Mouse (Mus musculus) limb, embryonic 11.5 days (tissue): ENCODE measurements around the gene Hspa13. TPM values are rescaled to one million over a fixed set of nuclear protein-coding genes. Genes with fewer than 3 reads are reported as not detected.

Experiments used
- ATAC-seq: fragments of 200-750 bp; cut with Nextera tagmentation; 2 replicates; pipeline ENCODE4 v1.8.0; 2017; ENCODE audit warnings: low read depth; ENCODE audit not compliant: insufficient number of reproducible peaks, low FRiP score, low TSS enrichment
- DNase-seq: peaks from one replicate; pipeline ENCODE4 v3.0.0-alpha.2; 2015; ENCODE audit warnings: low spot score
- H3K27ac ChIP-seq: fragments of 300-500 bp; sonication (generic); replicated peaks from 2 replicates; pipeline ENCODE4 v1.5.1; 2014; ENCODE audit warnings: low read depth, mild to moderate bottlenecking, low read length
- H3K27me3 ChIP-seq: fragments of 300-500 bp; sonication (generic); 2 replicates; pipeline ENCODE4 v1.6.1; 2014; ENCODE audit warnings: mild to moderate bottlenecking, low read length, mixed read lengths; ENCODE audit not compliant: control insufficient read depth, insufficient read depth
- H3K36me3 ChIP-seq: fragments of 300-500 bp; sonication (generic); 2 replicates; pipeline ENCODE4 v1.6.1; 2014; ENCODE audit warnings: mild to moderate bottlenecking, low read length, moderate library complexity, mixed read lengths; ENCODE audit not compliant: control insufficient read depth, insufficient read depth
- H3K4me1 ChIP-seq: fragments of 300-500 bp; sonication (generic); 2 replicates; pipeline ENCODE4 v1.6.1; 2014; ENCODE audit warnings: low read length, mixed read lengths; ENCODE audit not compliant: control insufficient read depth, insufficient read depth
- H3K4me2 ChIP-seq: fragments of 300-500 bp; sonication (generic); 2 replicates; pipeline ENCODE4 v1.6.1; 2014; ENCODE audit warnings: low read depth, mild to moderate bottlenecking, moderate library complexity; ENCODE audit not compliant: severe bottlenecking
- H3K4me3 ChIP-seq: fragments of 300-500 bp; sonication (generic); 2 replicates; pipeline ENCODE4 v1.5.1; 2014; ENCODE audit warnings: low read depth, low read length
- H3K9ac ChIP-seq: fragments of 300-500 bp; sonication (generic); 2 replicates; pipeline ENCODE4 v1.6.1; 2014; ENCODE audit warnings: mild to moderate bottlenecking, low read length
- H3K9me3 ChIP-seq: fragments of 300-500 bp; sonication (generic); 2 replicates; pipeline ENCODE4 v1.6.1; 2016; ENCODE audit warnings: low read length; ENCODE audit not compliant: control insufficient read depth
- WGBS: fragments of 180-500 bp; shearing (Covaris S2); extraction: QIAGEN DNeasy Blood & Tissue Kit; methylation state at CpG from one replicate; pipeline ENCODE4 v1.1.7; 2014; 5-methylcytosine and 5-hydroxymethylcytosine counted together
- polyA plus RNA-seq: library from polyadenylated mRNA; unstranded; fragments of >200 nt; fragmentation: Nextera tagmentation; extraction: Ambion mirVana; gene quantifications from 2 replicates; pipeline ENCODE4 v1.2.1, GENCODE M21; 2014

Gene Hspa13
- polyA plus RNA-seq: 39.3 TPM in 2 replicates

DNA sequence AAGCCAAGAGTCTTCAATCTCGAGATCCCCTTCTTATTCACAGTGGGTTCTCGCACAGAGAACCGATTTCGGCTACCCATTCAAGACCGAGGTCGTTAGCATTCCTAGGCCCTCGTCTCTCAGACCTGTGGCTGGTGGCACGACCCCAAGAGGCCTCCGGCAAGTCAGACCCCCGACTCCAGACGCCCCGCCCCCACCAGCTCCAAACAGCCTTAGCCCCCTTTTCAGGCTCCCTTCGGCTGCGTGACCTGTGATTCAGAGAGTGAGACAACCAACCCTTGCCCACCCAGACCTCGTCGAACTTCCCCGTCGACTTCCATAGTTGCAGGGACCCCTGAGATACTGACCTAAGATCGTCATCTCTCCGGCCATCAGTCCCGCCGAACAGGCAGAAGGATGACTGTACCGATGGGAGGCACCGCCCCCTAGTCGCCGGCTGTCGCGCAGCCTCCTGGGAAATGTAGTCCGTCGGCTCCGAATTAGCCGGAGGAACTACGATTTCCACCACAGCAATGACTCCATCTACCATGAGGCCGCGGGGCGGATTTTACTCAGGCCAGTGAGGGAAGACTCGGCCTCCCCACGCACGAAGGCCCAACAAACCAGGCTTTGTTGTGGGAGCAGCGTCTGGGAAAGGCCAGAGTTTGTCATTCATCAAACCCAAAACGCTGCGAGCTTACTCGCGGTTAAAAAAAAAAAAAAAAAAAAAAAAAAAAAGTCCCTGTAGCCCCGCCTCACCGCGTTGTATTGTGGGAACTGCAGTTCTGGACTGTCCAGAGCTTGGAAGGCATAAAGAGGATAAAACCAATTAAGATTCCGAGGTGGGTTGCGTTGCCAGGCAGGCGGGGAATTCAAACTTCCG lies at the start of gene Hspa13:
Gene Hspa13 (minus strand): TSS at position 717 of the 862 bp plus-strand sequence.
- H3K4me3 ChIP-seq: peak within 1 kb of the TSS; percentile 67
- peak within 1 kb of the TSS; percentile 36; the same call in 1 of the 2 replicates for H3K27ac ChIP-seq

DNA sequence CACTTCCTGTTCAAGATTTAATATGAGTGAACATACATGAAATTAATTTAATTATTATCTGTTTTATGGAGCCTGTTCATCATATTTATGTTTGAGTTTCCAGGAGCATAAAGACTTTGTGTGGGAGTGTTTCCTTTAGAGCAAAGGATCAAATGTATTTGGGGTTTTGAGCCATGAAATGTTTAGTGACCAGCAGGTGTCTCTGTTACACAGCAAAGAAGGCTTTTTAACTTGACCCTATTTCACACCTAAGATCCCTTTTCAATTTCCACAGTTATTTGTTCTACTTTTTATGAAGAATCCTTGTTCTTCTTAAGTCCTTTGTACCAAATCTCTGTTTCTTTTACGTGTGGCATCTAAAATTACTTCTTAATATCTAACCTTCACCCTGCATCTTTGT lies 12.4 kb upstream of the Hspa13 start:
- no peak for ATAC-seq
- DNase-seq: no peak
- no peak overlapping the region for H3K27ac ChIP-seq
- H3K9me3 ChIP-seq: no peaks in the 10 kb centered on the region
- 63% methylated on average over 1 of the region's 1 CpGs for WGBS
- H3K4me1 ChIP-seq: no peaks in the 10 kb centered on the region
- H3K4me2 ChIP-seq: no peak overlapping the region
- H3K27me3 ChIP-seq: no peaks in the 10 kb centered on the region
- no peak overlapping the region for H3K4me3 ChIP-seq
- H3K36me3 ChIP-seq: no peaks in the 10 kb centered on the region
- H3K9ac ChIP-seq: no peak overlapping the region

More for the DNA sequence above, at the start of gene Hspa13:
- Histone ChIP-seq H3K9me3 (no peaks in the 10 kb centered on the region), H3K4me2 (peak within 1 kb of the TSS; percentile 67), H3K4me1 (0 out of 2 replicates have a peak, but pooled peaks cover 3% of the 10 kb centered on the region), H3K9ac (peak within 1 kb of the TSS; percentile 70), H3K27me3 (no peaks in the 10 kb centered on the region), H3K36me3 (peaks cover 6% of the 10 kb centered on the region; the same call in 1 of the 2 replicates)
- ATAC-seq (peak; percentile 99), DNase-seq (peak; percentile 97)
- under 1% methylated on average over 51 of the region's 51 CpGs for WGBS

DNA sequence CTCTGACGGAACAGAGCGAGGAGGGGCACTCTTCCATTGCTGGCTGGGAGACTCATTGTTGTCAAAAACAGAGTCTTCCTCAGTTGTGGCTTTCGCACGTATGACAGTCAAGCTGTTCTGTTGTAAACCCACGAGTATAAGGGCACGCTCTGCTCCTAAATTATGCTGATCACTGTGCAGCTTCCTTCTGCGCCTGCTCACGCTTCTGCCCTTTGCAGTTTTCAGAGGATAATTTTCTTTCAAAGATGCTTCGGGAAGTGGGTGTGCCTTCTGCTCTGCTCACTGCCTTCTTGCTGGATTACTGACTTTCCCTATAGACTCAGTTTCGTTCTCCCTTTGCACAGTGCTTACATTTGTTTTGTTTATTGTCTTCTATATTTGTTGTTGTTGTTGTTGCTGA lies 6.3 kb upstream of the Hspa13 start:
- Histone ChIP-seq H3K4me2 (no peak overlapping the region), H3K36me3 (no peaks in the 10 kb centered on the region)

DNA sequence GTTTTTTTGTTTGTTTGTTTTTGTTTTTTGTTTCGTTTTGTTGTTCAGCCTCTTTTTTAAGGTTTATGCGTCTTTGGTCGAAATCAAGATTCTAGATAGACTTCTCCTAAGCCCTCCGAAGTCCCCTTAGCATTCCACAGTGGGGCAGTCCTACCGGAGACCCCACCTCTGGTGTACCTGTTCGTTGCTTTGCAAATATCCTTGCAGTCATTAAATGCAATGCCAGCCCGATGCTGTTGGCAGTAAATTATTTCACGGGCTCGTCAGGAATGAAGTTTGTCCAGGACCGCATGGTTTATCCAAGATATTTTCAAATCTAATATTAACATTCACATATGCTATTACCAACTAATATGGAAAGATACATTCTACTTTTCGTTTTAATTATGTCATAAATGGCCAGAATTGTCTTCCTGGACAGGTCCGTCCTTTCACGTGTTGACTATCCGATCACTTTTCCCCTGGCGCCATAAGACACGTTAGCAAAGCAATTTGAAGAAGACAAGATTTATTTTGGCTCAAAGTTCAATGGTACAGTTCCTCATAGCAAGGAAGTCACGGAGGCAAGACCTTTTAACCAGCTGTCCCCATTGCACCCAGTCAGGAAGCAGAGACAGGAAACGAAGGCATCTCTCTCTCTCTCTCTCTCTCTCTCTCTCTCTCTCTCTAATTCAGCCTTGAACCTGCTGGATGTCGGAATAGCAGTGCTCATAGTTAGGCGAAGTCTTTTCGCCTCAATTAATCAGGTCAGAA lies 522 bp upstream of the Hspa13 start:
- peak; percentile 77 for ATAC-seq

More for the DNA sequence above, 6.3 kb upstream of the Hspa13 start:
- no peak for ATAC-seq
- H3K9ac ChIP-seq: no peak overlapping the region
- H3K27me3 ChIP-seq: no peaks in the 10 kb centered on the region
- no peaks in the 10 kb centered on the region for H3K4me1 ChIP-seq
- no peak overlapping the region for H3K4me3 ChIP-seq
- DNase-seq: no peak
- no peaks in the 10 kb centered on the region for H3K9me3 ChIP-seq
- WGBS: 93% methylated on average over 10 of the region's 10 CpGs
- no peak overlapping the region for H3K27ac ChIP-seq

DNA sequence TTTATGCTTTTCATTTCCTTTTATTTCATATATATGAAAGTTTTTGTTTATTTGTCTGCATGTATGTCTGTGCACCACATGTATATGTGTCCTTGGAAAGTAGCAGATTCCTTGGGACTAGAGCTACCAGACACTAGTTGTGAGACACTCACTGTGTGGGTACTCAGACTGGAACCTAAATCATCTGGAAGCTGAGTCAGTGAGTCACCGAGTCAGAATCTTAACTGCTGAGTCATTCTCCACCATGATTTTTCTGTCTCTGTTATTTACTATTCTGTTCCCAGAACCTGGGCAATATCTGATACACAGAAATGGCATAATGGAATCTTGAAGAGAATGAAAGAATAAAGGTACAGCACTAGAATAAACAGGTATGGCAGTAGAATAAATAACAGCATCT lies 14.0 kb downstream of the Hspa13 start:
- WGBS: 84% methylated on average over 1 of the region's 1 CpGs
- no peak overlapping the region for H3K4me3 ChIP-seq
- no peaks in the 10 kb centered on the region for H3K4me1 ChIP-seq
- H3K27me3 ChIP-seq: no peaks in the 10 kb centered on the region
- H3K4me2 ChIP-seq: no peak overlapping the region
- DNase-seq: no peak
- H3K27ac ChIP-seq: no peak overlapping the region
- no peak overlapping the region for H3K9ac ChIP-seq
- no peaks in the 10 kb centered on the region for H3K9me3 ChIP-seq
- H3K36me3 ChIP-seq: peaks cover 8% of the 10 kb centered on the region
- no peak for ATAC-seq

More for the DNA sequence above, 522 bp upstream of the Hspa13 start:
- Histone ChIP-seq H3K9ac (peak overlapping the region; percentile 47), H3K9me3 (no peaks in the 10 kb centered on the region), H3K4me1 (0 out of 2 replicates have a peak, but pooled peaks cover 3% of the 10 kb centered on the region), H3K27ac (peak overlapping the region; percentile 36; the same call in 1 of the 2 replicates), H3K27me3 (no peaks in the 10 kb centered on the region), H3K4me3 (peak overlapping the region; percentile 67), H3K4me2 (peak overlapping the region; percentile 50), H3K36me3 (peaks cover 6% of the 10 kb centered on the region; the same call in 1 of the 2 replicates)
- no peak for DNase-seq
- 21% methylated on average over 21 of the region's 21 CpGs for WGBS

DNA sequence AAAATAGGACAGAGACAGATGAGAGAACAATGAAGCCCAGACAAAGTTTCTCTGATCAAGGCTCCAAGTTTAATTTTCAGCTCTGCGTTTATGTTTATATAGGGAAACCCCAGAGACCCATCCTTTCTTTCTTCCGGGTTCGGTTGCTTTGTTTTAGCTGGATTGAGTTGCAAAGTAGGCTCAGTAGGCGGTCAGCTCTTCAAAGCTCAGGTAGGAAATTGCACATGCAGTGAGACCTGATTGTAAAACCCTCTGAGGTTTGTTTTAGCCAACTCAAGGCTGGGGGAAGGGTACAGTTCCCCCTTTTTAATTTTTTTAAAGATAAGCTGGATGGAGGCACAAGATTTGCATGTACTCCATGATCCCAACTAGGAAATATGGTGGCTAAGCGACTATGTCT lies 16.8 kb downstream of the Hspa13 start:
- Histone ChIP-seq H3K36me3 (no peaks in the 10 kb centered on the region), H3K27ac (no peak overlapping the region), H3K9ac (no peak overlapping the region), H3K9me3 (no peaks in the 10 kb centered on the region), H3K4me2 (no peak overlapping the region), H3K27me3 (no peaks in the 10 kb centered on the region), H3K4me3 (no peak overlapping the region), H3K4me1 (no peaks in the 10 kb centered on the region)
- 54% methylated on average over 5 of the region's 5 CpGs for WGBS
- DNase-seq (no peak), ATAC-seq (no peak)

DNA sequence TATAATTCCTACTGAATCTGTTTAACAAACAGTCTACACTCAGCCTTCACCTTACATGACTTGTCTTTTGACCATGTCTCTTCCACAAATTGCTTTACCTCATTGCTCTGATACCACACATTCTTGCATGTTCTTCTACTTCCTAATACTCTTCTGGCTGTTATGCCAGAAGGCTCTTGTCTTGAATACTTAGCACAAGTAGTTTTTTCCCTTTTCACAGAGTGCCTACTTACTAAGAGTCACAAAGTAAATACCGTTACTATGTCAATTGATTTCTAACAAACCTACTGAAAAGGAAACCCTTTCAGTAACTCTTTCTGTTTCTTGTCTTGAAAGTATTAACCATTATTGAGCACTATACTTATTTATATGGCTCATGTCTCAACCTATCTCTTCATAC lies 18.0 kb downstream of the Hspa13 start:
- H3K4me1 ChIP-seq: no peaks in the 10 kb centered on the region
- H3K4me3 ChIP-seq: no peak overlapping the region
- no peaks in the 10 kb centered on the region for H3K36me3 ChIP-seq
- H3K9me3 ChIP-seq: no peaks in the 10 kb centered on the region
- H3K27ac ChIP-seq: no peak overlapping the region
- H3K9ac ChIP-seq: no peak overlapping the region
- ATAC-seq (no peak), DNase-seq (no peak)
- no peak overlapping the region for H3K4me2 ChIP-seq
- 100% methylated on average over 1 of the region's 1 CpGs for WGBS
- no peaks in the 10 kb centered on the region for H3K27me3 ChIP-seq

DNA sequence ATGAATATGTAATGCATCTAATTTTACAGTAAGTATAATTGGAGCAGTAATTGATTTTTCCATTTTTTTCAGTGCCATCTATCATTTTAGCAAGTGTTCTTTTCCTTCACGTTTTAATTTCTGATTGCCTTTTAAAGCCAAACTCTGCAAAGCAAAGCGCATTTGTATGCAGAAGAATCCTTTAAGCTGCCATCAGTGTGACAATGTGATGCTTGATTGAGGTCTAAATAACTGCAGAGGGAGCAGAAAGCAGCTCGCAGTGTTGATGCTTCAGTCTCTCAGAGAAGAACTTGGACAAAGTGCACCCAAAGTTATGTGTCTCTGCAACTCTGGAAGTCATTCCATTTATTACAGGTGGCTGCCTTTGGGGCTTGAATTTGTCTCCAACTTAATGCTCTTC lies 22.9 kb downstream of the Hspa13 start:
- no peaks in the 10 kb centered on the region for H3K27me3 ChIP-seq
- WGBS: 62% methylated on average over 3 of the region's 3 CpGs
- no peak overlapping the region for H3K4me2 ChIP-seq
- no peak overlapping the region for H3K9ac ChIP-seq
- no peaks in the 10 kb centered on the region for H3K4me1 ChIP-seq
- H3K36me3 ChIP-seq: no peaks in the 10 kb centered on the region
- H3K27ac ChIP-seq: no peak overlapping the region
- no peak for ATAC-seq
- no peak for DNase-seq
- no peaks in the 10 kb centered on the region for H3K9me3 ChIP-seq
- H3K4me3 ChIP-seq: no peak overlapping the region
